Mouse (Mus musculus): ENCODE results near the gene B9d1.

- no peak for TF ChIP-seq CTCF (IDR thresholded peaks at IDR 0.05; ENCODE audit: borderline replicate concordance, extremely low read depth, insufficient read depth, insufficient read length)
- no peak for TF ChIP-seq POLR2A (IDR thresholded peaks at IDR 0.05; ENCODE audit: borderline replicate concordance, extremely low read depth, insufficient read depth, insufficient read length, poor library complexity, severe bottlenecking)
Measured at GRCm38 (mm10) chr11:61484256-61484612, 20.7 kb upstream of the B9d1 start.

All from brain, embryonic 14.5 days (tissue).